Mouse (Mus musculus): ENCODE measurements around the gene Fth1.

Fth1 gene

GRCm38 (mm10) chr19:9982852-9983542, 2.6 kb downstream of the Fth1 start:
- no peak for TF ChIP-seq GATA4 (IDR thresholded peaks at IDR 0.05; ENCODE audit: insufficient replicate concordance, low read length)

- no peak for TF ChIP-seq GATA4 (IDR thresholded peaks at IDR 0.05; ENCODE audit: insufficient replicate concordance, low read length)
These were observed 4.0 kb downstream of the Fth1 start for GRCm38 (mm10) chr19:9984111-9985055.

- no peak for TF ChIP-seq GATA4 (IDR thresholded peaks at IDR 0.05; ENCODE audit: insufficient replicate concordance, low read length)
These were observed 4.9 kb downstream of the Fth1 start for GRCm38 (mm10) chr19:9985190-9985899.

- TF ChIP-seq GATA4 (IDR thresholded peaks at IDR 0.05; ENCODE audit: insufficient replicate concordance, low read length), result no peak
These were observed 5.6 kb downstream of the Fth1 start for GRCm38 (mm10) chr19:9985900-9986421.

- TF ChIP-seq GATA4 (IDR thresholded peaks at IDR 0.05; ENCODE audit: insufficient replicate concordance, low read length), result no peak
These were observed 6.8 kb downstream of the Fth1 start for GRCm38 (mm10) chr19:9987192-9987591.

GRCm38 (mm10) chr19:9987593-9987992, 7.2 kb downstream of the Fth1 start:
- no peak for TF ChIP-seq GATA4 (IDR thresholded peaks at IDR 0.05; ENCODE audit: insufficient replicate concordance, low read length)

- no peak for TF ChIP-seq GATA4 (IDR thresholded peaks at IDR 0.05; ENCODE audit: insufficient replicate concordance, low read length)
These were observed 8.9 kb downstream of the Fth1 start for GRCm38 (mm10) chr19:9989171-9989883.

GRCm38 (mm10) chr19:9989884-9990256, 9.5 kb downstream of the Fth1 start:
- no peak for TF ChIP-seq GATA4 (IDR thresholded peaks at IDR 0.05; ENCODE audit: insufficient replicate concordance, low read length)

- no peak for TF ChIP-seq GATA4 (IDR thresholded peaks at IDR 0.05; ENCODE audit: insufficient replicate concordance, low read length)
These were observed 10.9 kb downstream of the Fth1 start for GRCm38 (mm10) chr19:9991304-9991703.

- TF ChIP-seq GATA4 (IDR thresholded peaks at IDR 0.05; ENCODE audit: insufficient replicate concordance, low read length), result no peak
These were observed 11.9 kb downstream of the Fth1 start for GRCm38 (mm10) chr19:9992011-9992958.

GRCm38 (mm10) chr19:9993036-9993656, 12.7 kb downstream of the Fth1 start:
- TF ChIP-seq GATA4 (IDR thresholded peaks at IDR 0.05; ENCODE audit: insufficient replicate concordance, low read length), result no peak

GRCm38 (mm10) chr19:9997204-9998062, 17.0 kb downstream of the Fth1 start:
- TF ChIP-seq GATA4 (IDR thresholded peaks at IDR 0.05; ENCODE audit: insufficient replicate concordance, low read length), result no peak

Data from liver, adult (tissue).